Mouse (Mus musculus) gastrocnemius, postnatal 10 days (tissue): ENCODE data around the gene Tecpr2. TPM values are rescaled to one million over a fixed set of nuclear protein-coding genes. Genes with fewer than 3 reads are reported as not detected.

ENCODE experiments used
- DNase-seq: peaks from one replicate; pipeline ENCODE4 v3.0.0; 2021; ENCODE audit warnings: mixed read lengths
- total RNA-seq, 2 experiments: library from RNA; stranded (reverse); gene quantifications; 2 replicates each; pipeline ENCODE4 v1.2.3; 2021

Gene Tecpr2
- total RNA-seq, 2 experiments from 2014 or later: 2.6 to 3.3 TPM

- DNase-seq: no peak
Measured at GRCm38 (mm10) chr12:111007134-111008103, 118.4 kb downstream of the Tecpr2 start.

- DNase-seq: no peak
Measured at GRCm38 (mm10) chr12:111008500-111009490, 119.7 kb downstream of the Tecpr2 start.

- no peak for DNase-seq
Measured at GRCm38 (mm10) chr12:111009615-111010257, 120.7 kb downstream of the Tecpr2 start.

- DNase-seq: no peak
Measured at GRCm38 (mm10) chr12:111016807-111017206, 127.7 kb downstream of the Tecpr2 start.

- no peak for DNase-seq
Measured at GRCm38 (mm10) chr12:111018068-111018467, 129.0 kb downstream of the Tecpr2 start.

- DNase-seq: no peak
Measured at GRCm38 (mm10) chr12:111019086-111019485, 130.0 kb downstream of the Tecpr2 start.

- DNase-seq: no peak
Measured at GRCm38 (mm10) chr12:111021138-111021537, 132.1 kb downstream of the Tecpr2 start.

- no peak for DNase-seq
Measured at GRCm38 (mm10) chr12:111021577-111021976, 132.5 kb downstream of the Tecpr2 start.

Other genes starting within 250 kb of the Tecpr2 start
- gene 1700001K19Rik, start 206.6 kb upstream of the Tecpr2 start, total RNA-seq: not detected
- gene Hsp90aa1, start 186.5 kb upstream of the Tecpr2 start, total RNA-seq: 10 to 100 TPM; 63.8 to 80.1 TPM
- 10 to 100 TPM; 20.5 TPM for gene Wdr20, start 151.3 kb upstream of the Tecpr2 start, total RNA-seq
- under 1 TPM; 0.21 to 0.25 TPM for gene Mok, start 48.3 kb upstream of the Tecpr2 start, total RNA-seq
- gene Zfp839, start 39.0 kb upstream of the Tecpr2 start, total RNA-seq: 1 to 10 TPM; 5.0 to 6.4 TPM
- 10 to 100 TPM; 33.0 to 34.6 TPM for gene Cinp, start 119 bp upstream of the Tecpr2 start, total RNA-seq
- 100 to 1,000 TPM in 1 of 2 experiments, 10 to 100 TPM in 1; 20.3 to 102 TPM for gene Ankrd9, start 89.8 kb downstream of the Tecpr2 start, total RNA-seq
- gene Rcor1, start 150.1 kb downstream of the Tecpr2 start, total RNA-seq: 10 to 100 TPM; 14.3 to 19.4 TPM